Mouse (Mus musculus) urinary bladder, postnatal 25 days (tissue): ENCODE results near the gene Smarcc1.

ENCODE experiments used
- DNase-seq: peaks from one replicate; pipeline ENCODE4 v3.0.0; 2022; ENCODE audit warnings: low spot score

Gene Smarcc1

GRCm38 (mm10) chr9:110230395-110231071 lies 113.0 kb downstream of the Smarcc1 start:
- DNase-seq, result no peak

DNA sequence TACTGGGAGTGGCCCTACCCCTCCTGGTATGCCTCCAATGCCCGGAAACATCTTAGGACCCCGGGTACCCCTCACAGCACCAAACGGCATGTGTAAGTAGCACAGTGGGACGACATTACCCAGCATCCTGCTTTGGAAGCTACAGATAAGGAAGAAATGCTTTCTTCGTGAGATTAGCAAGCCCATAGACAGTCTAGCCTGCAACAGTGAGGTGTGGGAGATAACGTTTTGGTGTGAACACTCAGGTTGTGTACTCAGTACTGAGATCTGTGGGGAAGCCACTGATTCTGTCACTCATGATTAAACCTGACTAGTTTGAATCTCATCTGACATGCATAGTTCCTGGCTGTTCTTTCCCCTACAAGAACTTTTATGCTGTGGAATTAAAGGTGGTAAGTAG lies 117.5 kb downstream of the Smarcc1 start:
- DNase-seq, result no peak

DNA sequence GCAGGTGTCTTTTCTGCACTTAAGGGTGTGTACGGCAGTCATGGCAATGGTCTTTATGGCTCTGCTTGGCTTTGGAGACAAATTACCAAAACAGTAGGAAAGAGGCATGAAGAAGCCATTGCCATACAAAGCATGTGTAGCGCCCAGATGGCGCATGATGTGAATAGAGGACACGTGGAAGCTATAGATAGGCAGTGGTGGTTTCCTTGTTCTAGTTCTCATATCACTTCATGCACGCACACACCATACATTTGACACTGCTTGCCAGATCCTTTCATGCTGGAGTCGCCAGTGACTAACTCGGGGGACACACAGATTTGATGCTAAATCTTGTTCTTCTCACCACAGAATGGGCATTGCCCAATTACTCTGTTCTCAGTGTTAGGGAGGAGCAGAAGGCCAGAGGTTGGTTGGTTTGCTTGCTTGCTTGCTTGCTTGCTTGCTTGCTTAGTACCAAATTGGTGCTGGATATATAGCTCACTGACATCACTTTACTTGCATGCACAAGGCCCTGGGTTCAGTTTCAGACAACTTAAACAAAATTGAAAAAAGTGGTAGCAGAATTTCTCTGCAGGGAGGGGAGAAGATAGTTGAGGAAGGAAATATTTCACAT lies 125.8 kb downstream of the Smarcc1 start, which contains the start of gene Cspg5:
Cspg5 (plus strand) TSS at position 563 of the 613 bp plus-strand sequence.
- DNase-seq, result no peak

- no peak for DNase-seq
These were observed 127.0 kb downstream of the Smarcc1 start for GRCm38 (mm10) chr9:110244567-110244888.

GRCm38 (mm10) chr9:110244889-110245589 lies 127.5 kb downstream of the Smarcc1 start:
- DNase-seq, result peak; percentile 40

DNA sequence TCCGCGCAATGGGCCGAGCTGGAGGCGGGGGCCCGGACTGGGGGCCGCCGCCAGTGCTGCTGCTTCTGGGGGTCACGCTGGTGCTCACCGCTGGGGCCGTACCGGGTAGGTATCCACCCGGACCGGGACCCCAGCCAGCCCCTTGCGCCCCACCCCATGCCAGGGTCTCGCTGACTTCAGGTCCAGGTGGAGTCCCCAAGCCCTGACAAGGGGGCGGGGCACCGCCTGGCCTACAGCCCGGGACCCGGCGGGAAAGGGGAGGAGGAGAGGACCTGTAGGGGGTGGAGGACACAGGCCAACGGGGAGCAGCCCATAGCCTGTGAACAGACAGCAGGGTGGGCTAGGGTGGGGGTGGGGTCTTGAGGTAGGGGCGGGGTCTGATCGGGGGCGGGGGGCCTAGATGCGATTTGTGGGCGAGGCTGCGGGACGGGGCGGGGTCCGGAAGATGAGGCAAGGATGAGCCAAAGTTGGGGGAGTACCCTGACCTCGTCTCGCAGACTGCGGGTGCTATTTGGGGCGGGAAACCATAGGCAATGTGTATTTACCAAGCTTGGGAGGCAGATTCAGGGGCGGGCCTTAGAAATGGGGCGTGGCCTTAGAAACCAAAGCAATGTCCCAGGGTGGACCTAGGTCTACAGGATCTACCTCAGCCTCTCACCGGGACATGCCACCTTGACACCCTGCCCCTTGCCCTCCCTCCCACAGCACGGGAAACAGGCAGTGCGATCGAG lies 128.2 kb downstream of the Smarcc1 start:
- peak; percentile 31 for DNase-seq

DNA sequence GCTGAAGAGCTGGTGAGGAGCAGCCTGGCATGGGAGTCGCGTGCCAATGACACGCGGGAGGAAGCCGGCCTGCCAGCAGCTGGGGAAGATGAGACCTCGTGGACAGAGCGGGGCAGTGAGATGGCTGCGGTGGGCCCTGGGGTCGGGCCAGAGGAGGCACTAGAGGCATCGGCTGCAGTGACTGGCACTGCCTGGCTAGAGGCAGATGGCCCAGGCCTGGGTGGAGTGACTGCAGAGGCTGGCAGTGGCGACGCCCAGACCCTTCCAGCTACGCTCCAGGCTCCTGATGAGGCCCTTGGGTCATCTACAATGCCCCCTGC lies 128.8 kb downstream of the Smarcc1 start:
- no peak for DNase-seq

DNA sequence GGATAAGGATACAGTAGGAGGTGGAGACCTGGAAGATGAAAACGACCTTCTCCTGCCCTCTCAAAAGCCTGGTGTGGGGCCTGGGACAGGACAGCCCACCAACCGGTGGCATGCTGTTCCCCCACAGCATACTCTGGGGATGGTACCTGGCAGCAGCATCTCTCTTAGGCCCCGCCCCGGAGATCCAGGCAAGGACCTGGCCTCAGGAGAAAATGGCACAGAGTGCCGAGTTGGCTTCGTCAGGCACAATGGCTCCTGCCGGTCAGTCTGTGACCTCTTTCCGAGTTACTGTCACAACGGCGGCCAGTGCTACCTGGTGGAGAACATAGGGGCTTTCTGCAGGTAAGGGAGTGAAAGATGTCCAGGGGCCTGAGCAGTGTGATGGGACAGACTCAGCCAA lies 129.5 kb downstream of the Smarcc1 start:
- no peak for DNase-seq

- DNase-seq, result no peak
These were observed 131.4 kb downstream of the Smarcc1 start for GRCm38 (mm10) chr9:110248861-110249260.

GRCm38 (mm10) chr9:110249823-110250543 lies 132.5 kb downstream of the Smarcc1 start:
- no peak for DNase-seq

DNA sequence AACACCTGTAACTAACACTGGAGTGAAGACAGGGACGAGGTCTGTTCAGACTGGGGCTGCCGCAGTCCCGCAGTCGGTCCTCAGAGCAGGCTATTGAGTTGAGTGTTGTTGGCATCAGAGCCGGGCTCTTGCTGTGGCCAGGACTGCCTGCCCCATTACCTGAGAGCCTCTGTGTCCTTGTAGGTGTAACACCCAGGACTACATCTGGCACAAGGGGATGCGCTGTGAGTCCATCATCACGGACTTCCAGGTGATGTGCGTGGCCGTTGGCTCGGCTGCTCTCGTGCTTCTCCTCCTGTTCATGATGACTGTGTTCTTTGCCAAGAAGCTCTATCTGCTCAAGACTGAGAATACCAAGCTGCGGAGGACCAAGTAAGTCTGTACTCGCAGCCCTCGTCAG lies 133.3 kb downstream of the Smarcc1 start:
- no peak for DNase-seq

GRCm38 (mm10) chr9:110255407-110256019 lies 138.0 kb downstream of the Smarcc1 start:
- no peak for DNase-seq

GRCm38 (mm10) chr9:110258646-110259045 lies 141.1 kb downstream of the Smarcc1 start:
- no peak for DNase-seq

DNA sequence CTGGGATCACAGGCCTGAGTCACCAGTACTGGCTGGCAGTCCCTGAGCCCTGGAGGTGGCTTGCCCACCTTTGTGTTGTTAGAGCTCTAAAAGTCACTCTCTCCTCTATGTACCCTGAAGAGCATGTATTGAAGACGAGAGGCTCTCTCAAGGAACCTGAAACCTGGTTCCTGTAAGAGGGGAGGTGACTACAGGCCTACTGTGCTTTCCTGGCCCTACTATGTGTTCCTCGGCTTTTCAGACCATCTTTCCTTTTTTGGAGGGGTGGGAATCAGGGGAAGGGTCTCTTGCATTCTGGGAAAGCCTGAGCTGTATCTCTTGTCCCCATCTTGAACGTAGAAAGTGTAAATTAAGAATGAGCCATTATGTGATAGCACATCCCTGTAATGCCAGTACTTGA lies 141.6 kb downstream of the Smarcc1 start:
- no peak for DNase-seq

DNA sequence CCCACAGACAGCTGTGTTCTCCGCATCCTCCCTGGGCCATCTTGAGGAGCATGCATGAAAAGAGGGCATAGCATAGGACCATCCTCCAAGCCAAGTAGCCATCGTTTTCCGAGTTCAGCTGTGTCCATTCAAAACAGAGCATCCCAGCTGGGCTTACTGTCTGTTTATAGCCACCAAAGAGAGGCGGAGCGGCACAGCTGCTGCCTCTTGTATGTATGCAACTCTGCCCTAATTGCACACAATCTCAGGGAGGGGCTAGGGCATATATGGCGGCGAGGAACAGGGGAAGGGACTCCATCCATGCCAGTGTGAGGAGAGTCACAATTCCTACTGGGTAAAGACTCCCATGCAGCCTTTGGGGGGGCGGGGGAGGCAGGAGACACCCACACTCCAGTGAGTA lies 145.7 kb downstream of the Smarcc1 start:
- DNase-seq, result no peak

DNA sequence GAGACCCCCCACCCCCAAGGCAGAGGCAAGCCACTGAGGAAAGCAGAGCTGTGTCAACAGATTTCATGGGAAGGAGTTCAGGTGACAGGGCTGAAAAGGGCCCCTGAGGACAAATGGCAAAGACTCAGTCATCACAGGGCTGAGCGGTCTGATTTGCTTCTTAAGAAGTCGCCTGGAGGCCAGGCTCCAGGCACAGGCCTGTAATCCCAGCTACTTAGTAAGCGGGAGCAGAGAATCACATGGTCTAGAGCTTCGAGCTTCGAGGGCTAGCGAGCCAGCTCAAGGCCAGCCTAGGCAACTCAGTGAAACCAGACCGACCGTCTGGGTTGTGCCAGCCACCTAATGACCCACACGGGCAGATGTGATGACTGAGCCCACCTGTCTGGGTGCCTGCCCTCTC lies 147.5 kb downstream of the Smarcc1 start:
- DNase-seq, result no peak

GRCm38 (mm10) chr9:110268416-110268815 lies 150.9 kb downstream of the Smarcc1 start:
- DNase-seq, result no peak

DNA sequence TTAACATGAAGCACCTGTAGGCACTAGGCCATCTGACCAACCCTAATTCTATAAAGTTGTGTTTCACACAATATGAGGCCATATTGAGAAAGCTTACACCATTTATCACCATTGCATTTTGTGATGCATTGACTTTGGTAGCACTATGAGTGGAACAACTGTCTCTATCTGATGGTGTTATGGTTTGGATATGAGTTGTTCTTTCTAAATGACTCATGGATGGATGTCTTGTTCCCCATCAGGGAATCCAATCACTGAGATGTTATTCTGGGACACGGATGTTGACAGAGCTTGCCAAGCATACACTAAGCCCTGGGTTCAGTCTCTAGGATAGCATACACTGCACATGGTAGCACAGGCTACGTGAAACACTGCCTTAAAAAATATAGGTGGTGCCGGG lies 154.8 kb downstream of the Smarcc1 start:
- DNase-seq, result no peak

GRCm38 (mm10) chr9:110273507-110273906 lies 156.0 kb downstream of the Smarcc1 start:
- DNase-seq, result no peak

GRCm38 (mm10) chr9:110275882-110276281 lies 158.4 kb downstream of the Smarcc1 start:
- no peak for DNase-seq

DNA sequence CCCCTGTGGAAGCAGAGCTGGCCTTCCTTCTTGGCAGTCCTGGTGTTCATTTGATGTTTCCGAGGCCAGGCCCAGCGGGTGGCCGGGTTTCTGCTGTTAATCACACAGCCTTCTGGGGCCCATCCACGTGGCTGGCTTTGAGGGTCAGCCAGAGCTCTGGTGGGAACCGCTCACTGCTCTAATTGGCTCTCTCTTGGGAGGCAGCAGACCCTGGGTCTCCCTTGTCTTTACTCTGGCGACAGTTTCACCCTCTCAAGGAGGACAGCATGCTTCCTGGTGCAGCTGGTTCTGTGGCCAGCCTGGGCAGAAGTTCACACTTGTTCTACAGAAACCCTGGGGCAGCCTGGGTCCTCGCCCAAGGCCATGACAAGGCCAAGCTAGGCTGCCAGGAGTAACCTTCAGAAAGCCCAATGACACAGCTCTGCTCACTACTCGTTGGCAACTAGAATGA lies 159.9 kb downstream of the Smarcc1 start:
- no peak for DNase-seq
